Mouse (Mus musculus): ENCODE measurements around the gene 1810037I17Rik.

The 1810037I17Rik gene

GRCm38 (mm10) chr3:122924009-122924914, at the start of gene 1810037I17Rik:
Gene 1810037I17Rik (plus strand): TSS chr3:122924203.
- DNase-seq: peak; percentile 98

GRCm38 (mm10) chr3:122876870-122877269, 47.1 kb upstream of the 1810037I17Rik start:
- DNase-seq: no peak

- no peak for DNase-seq
Measured at GRCm38 (mm10) chr3:122877543-122877942, 46.5 kb upstream of the 1810037I17Rik start.

GRCm38 (mm10) chr3:122878705-122879315, 45.2 kb upstream of the 1810037I17Rik start:
- no peak for DNase-seq

GRCm38 (mm10) chr3:122887505-122888301, 36.3 kb upstream of the 1810037I17Rik start:
- DNase-seq: no peak

GRCm38 (mm10) chr3:122888371-122888819, 35.6 kb upstream of the 1810037I17Rik start:
- DNase-seq: no peak

GRCm38 (mm10) chr3:122894772-122895171, 29.2 kb upstream of the 1810037I17Rik start, which contains the start of gene Fabp2:
Gene Fabp2 (plus strand): TSS chr3:122895072.
- DNase-seq: no peak

- DNase-seq: no peak
Measured at GRCm38 (mm10) chr3:122895189-122895731, 28.7 kb upstream of the 1810037I17Rik start.

- no peak for DNase-seq
Measured at GRCm38 (mm10) chr3:122898254-122898653, 25.7 kb upstream of the 1810037I17Rik start.

GRCm38 (mm10) chr3:122903746-122904433, 20.1 kb upstream of the 1810037I17Rik start:
- peak; percentile 38 for DNase-seq

- DNase-seq: no peak
Measured at GRCm38 (mm10) chr3:122907841-122908240, 16.2 kb upstream of the 1810037I17Rik start.

- no peak for DNase-seq
Measured at GRCm38 (mm10) chr3:122915493-122915892, 8.5 kb upstream of the 1810037I17Rik start.

GRCm38 (mm10) chr3:122916191-122916680, 7.8 kb upstream of the 1810037I17Rik start:
- no peak for DNase-seq

GRCm38 (mm10) chr3:122918672-122919071, 5.3 kb upstream of the 1810037I17Rik start:
- DNase-seq: no peak

GRCm38 (mm10) chr3:122919260-122919659, 4.7 kb upstream of the 1810037I17Rik start, which contains the start of gene Gm10959:
Gene Gm10959 (minus strand): TSS chr3:122919360.
- DNase-seq: no peak

- DNase-seq: no peak
Measured at GRCm38 (mm10) chr3:122920572-122921435, 3.2 kb upstream of the 1810037I17Rik start.

- no peak for DNase-seq
Measured at GRCm38 (mm10) chr3:122921676-122922527, 2.1 kb upstream of the 1810037I17Rik start.

- DNase-seq: no peak
Measured at GRCm38 (mm10) chr3:122923147-122923546, 856 bp upstream of the 1810037I17Rik start.

GRCm38 (mm10) chr3:122929723-122930122, 5.7 kb downstream of the 1810037I17Rik start:
- no peak for DNase-seq

GRCm38 (mm10) chr3:122932466-122932865, 8.5 kb downstream of the 1810037I17Rik start:
- DNase-seq: no peak
